Mouse (Mus musculus) limb, embryonic 12.5 days (tissue): ENCODE measurements around the gene Mdh1. TPM values are rescaled to one million over a fixed set of nuclear protein-coding genes. Genes with fewer than 3 reads are reported as not detected.
"Not testable (repeated sequence)": the region's sequence is repeated elsewhere in the genome, so short reads cannot be mapped to it uniquely, and the experiment has no call there.

Experiments used
- ATAC-seq: fragments of 200-750 bp; cut with Nextera tagmentation; 2 replicates; pipeline ENCODE4 v1.8.0; 2017; ENCODE audit warnings: low read depth, moderate TSS enrichment; ENCODE audit not compliant: insufficient number of reproducible peaks, insufficient read depth, low FRiP score, low TSS enrichment
- H3K27ac ChIP-seq: fragments of 300-500 bp; sonication (generic); 2 replicates; pipeline ENCODE4 v1.5.1; 2016; ENCODE audit warnings: mild to moderate bottlenecking, moderate library complexity
- H3K27me3 ChIP-seq: fragments of 300-500 bp; sonication (generic); 2 replicates; pipeline ENCODE4 v1.6.1; 2016; ENCODE audit warnings: mild to moderate bottlenecking, moderate library complexity
- H3K36me3 ChIP-seq: fragments of 300-500 bp; sonication (generic); 2 replicates; pipeline ENCODE4 v1.6.1; 2016; ENCODE audit warnings: mild to moderate bottlenecking, moderate library complexity
- H3K4me1 ChIP-seq: fragments of 300-500 bp; sonication (generic); replicated peaks from 2 replicates; pipeline ENCODE4 v1.6.1; 2016
- H3K4me2 ChIP-seq: fragments of 300-500 bp; sonication (generic); 2 replicates; pipeline ENCODE4 v1.6.1; 2016; ENCODE audit warnings: mild to moderate bottlenecking, moderate library complexity
- H3K4me3 ChIP-seq: fragments of 300-500 bp; sonication (generic); replicated peaks from 2 replicates; pipeline ENCODE4 v1.5.1; 2016; ENCODE audit warnings: mild to moderate bottlenecking
- H3K9ac ChIP-seq: fragments of 300-500 bp; sonication (generic); replicated peaks from 2 replicates; pipeline ENCODE4 v1.6.1; 2016; ENCODE audit warnings: mild to moderate bottlenecking, moderate library complexity
- H3K9me3 ChIP-seq: fragments of 300-500 bp; sonication (generic); 2 replicates; pipeline ENCODE4 v1.6.1; 2016; ENCODE audit warnings: mild to moderate bottlenecking, moderate library complexity
- WGBS: fragments of 180-500 bp; shearing (Covaris S2); methylation state at CpG from one replicate; pipeline ENCODE4 v1.1.7; 2016; 5-methylcytosine and 5-hydroxymethylcytosine counted together
- polyA plus RNA-seq: library from polyadenylated mRNA; unstranded; fragments of >200 nt; fragmentation: Nextera tagmentation; extraction: Ambion mirVana; gene quantifications from 2 replicates; pipeline ENCODE4 v1.2.1, GENCODE M21; 2016

The Mdh1 gene
- polyA plus RNA-seq, 1 experiment from 2014 or later = 370 TPM

DNA sequence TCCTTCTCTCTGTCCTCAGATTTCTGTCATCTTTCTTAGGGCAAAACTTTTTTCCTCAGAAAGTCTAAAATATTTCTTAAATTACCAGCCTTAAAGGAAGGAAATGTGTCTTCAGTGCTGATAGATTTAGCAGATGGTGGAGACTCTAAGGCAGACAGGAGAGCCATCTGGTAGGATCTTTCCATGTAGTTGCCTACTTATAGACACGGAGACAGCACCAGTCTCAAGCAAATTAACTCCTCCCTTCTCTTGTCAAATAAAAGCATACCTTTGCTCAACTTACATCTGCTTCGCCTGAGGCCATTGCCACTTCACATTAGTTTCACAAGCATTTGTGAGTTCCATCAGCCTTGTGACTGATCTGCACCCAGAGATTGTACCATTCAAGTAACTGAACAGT lies 27.1 kb downstream of the Mdh1 start:
- ATAC-seq = no peak
- no peaks in the 10 kb centered on the region for H3K36me3 ChIP-seq
- H3K4me1 ChIP-seq = no peaks in the 10 kb centered on the region
- no peak overlapping the region for H3K27ac ChIP-seq
- no peaks in the 10 kb centered on the region for H3K9me3 ChIP-seq
- 59% methylated on average over 2 of the region's 2 CpGs for WGBS
- H3K4me3 ChIP-seq = no peak overlapping the region
- H3K4me2 ChIP-seq = no peak overlapping the region
- H3K27me3 ChIP-seq = no peaks in the 10 kb centered on the region
- no peak overlapping the region for H3K9ac ChIP-seq

DNA sequence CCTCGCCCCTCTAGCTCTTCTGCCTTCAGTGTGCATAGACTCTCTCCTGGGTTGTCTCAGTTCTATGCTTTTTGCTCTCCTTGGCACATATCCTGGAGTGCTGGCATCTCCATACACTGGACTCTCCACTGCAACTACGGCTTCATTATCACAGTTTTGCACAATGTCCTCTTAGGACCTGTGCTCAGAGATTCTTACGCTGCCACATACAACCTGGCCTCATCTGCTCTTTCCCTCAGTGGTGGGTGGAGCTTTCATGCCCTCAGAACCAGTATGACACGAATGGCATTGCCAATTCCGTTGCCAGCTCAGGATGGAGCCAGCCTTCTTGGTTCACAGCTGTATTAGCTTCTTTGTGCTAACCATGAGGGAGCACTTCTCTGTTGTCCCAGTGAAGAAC lies 29.4 kb downstream of the Mdh1 start:
- Histone ChIP-seq H3K9ac (no peak overlapping the region), H3K4me2 (no peak overlapping the region), H3K36me3 (no peaks in the 10 kb centered on the region), H3K4me1 (no peaks in the 10 kb centered on the region), H3K9me3 (no peaks in the 10 kb centered on the region), H3K27ac (no peak overlapping the region), H3K4me3 (no peak overlapping the region), H3K27me3 (no peaks in the 10 kb centered on the region)
- 83% methylated on average over 5 of the region's 5 CpGs for WGBS
- ATAC-seq = no peak

DNA sequence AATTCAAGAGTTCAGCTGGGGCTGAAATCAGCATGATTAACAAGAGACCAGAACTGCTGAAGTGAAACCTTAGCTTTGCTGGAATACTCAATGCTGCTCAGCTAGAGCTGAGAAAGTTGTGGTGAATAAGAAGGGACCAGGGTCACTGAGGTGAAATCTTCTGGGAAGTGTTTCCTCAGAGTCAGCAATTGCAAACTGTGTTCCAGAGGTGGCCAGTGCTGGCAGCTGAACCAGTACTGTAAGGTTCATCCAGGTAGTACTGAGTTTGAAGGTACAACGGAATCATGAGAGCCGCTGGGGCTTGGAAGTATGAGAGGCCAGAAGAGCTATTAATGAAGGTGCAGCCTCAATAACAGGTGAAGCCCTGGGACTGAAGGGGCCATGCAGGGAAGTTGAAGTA lies 31.5 kb downstream of the Mdh1 start:
- H3K4me1 ChIP-seq = no peaks in the 10 kb centered on the region
- H3K27ac ChIP-seq = no peak overlapping the region
- no peak overlapping the region for H3K4me3 ChIP-seq
- no peaks in the 10 kb centered on the region for H3K27me3 ChIP-seq
- no peak for ATAC-seq
- H3K36me3 ChIP-seq = no peaks in the 10 kb centered on the region
- no peak overlapping the region for H3K4me2 ChIP-seq
- no peak overlapping the region for H3K9ac ChIP-seq
- H3K9me3 ChIP-seq = no peaks in the 10 kb centered on the region
- 87% methylated on average over 2 of the region's 2 CpGs for WGBS

DNA sequence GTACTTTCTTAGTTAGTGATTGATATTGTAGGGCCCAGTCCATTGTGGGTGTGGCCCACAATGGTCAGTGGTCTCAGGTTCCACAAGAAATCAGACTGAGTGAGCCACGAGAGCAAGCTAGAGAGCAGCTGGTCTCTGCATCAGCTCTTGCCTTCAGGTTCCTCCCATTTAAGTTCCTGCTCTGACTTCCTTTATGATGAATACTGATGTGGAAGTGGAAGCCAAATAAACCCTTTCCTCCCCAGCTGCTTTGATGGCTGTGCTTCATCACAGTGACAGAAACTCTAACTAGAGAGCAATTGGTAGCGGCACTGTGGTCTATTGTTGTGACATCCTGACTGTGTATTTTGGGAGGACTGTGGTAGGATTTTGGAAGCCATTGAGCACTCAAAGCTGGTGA lies 32.1 kb downstream of the Mdh1 start:
- H3K4me3 ChIP-seq = no peak overlapping the region
- H3K27me3 ChIP-seq = no peaks in the 10 kb centered on the region
- no peak overlapping the region for H3K4me2 ChIP-seq
- H3K27ac ChIP-seq = no peak overlapping the region
- ATAC-seq = no peak
- H3K9ac ChIP-seq = no peak overlapping the region
- WGBS = 59% methylated on average over 2 of the region's 2 CpGs
- no peaks in the 10 kb centered on the region for H3K9me3 ChIP-seq
- no peaks in the 10 kb centered on the region for H3K36me3 ChIP-seq
- no peaks in the 10 kb centered on the region for H3K4me1 ChIP-seq

DNA sequence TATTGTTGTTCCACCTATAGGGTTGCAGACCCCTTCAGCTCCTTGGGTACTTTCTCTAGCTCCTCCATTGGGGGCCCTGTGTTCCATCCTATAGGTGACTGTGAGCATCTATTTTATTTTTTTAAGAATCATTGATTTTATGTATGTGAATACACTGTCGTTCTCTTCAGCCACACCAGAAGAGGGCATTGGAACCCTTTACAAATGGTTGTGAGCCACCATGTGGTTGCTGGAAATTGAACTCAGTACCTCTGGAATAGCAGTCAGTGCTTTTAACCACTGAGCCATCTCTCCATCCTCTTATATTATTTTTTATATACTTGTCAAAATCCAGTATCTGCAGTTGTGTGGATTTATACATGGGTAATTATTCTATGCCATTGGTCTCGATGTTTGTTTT lies 41.3 kb downstream of the Mdh1 start:
- not testable (repeated sequence) for H3K27ac ChIP-seq, H3K4me1 ChIP-seq, ATAC-seq, H3K4me3 ChIP-seq, H3K36me3 ChIP-seq, H3K9me3 ChIP-seq, H3K4me2 ChIP-seq, H3K9ac ChIP-seq, H3K27me3 ChIP-seq
- WGBS = 83% methylated on average over 2 of the region's 2 CpGs

DNA sequence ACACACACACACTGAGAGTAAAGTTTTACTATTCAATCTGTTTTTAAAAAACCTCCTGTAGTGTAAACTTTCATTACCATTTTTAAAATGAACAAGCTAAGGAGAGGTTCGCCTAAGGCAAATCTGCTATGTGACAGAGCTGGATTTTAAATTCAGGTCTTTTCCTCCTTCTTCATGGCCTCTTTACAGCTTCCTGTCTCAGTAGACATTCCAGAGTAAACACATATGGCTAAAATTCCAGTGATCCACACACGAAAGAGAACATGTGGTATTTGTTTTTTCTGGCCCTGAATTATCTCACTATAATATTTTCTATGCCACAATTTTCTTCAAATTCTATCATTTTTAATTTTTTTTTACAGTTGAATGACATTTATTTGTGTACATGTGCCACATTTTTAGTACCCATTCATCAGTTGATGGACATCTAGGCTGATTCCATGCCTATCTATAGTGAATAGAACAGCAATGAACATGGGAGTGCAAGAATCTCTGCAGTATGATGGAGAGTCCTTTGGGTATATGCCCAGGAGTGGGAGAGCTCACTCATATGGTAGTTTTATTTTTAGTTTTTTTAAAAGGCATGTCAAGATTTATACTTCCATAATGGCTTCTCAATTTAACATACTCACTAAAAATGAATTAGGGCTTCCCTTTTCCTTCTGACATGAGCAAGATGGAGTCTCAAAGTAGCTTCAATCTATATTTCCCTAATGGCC lies 43.3 kb downstream of the Mdh1 start:
- H3K9me3 ChIP-seq = no peaks in the 10 kb centered on the region
- WGBS = 36% methylated on average over 2 of the region's 2 CpGs
- H3K27ac ChIP-seq = no peak overlapping the region
- no peak overlapping the region for H3K4me2 ChIP-seq
- 0 out of 2 replicates have a peak, but pooled peaks cover 3% of the 10 kb centered on the region for H3K4me1 ChIP-seq
- no peaks in the 10 kb centered on the region for H3K27me3 ChIP-seq
- H3K9ac ChIP-seq = no peak overlapping the region
- ATAC-seq = no peak
- H3K4me3 ChIP-seq = no peak overlapping the region
- H3K36me3 ChIP-seq = no peaks in the 10 kb centered on the region

DNA sequence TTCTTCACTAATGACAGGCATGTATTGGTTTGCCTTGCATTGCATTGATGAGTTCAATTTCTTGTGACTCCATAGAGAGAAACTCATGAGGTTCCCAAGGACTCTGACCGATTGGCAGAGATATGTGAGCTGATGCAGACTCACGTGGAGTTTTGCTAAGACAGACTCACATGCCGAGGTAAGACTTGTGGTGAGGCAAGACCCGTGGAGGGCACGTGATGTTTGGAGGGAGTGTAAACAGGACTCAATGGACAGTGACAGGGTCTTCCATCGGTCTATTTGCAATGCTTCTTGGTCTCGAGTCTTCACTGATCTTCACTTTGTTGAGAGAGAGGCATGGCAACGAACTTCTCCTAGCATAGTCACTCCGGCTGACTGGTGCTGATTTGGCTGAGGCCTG lies 54.4 kb downstream of the Mdh1 start:
- Histone ChIP-seq H3K9ac (no peak overlapping the region), H3K36me3 (no peaks in the 10 kb centered on the region), H3K4me1 (no peaks in the 10 kb centered on the region), H3K9me3 (no peaks in the 10 kb centered on the region), H3K4me3 (no peak overlapping the region), H3K4me2 (no peak overlapping the region), H3K27ac (no peak overlapping the region), H3K27me3 (no peaks in the 10 kb centered on the region)
- 90% methylated on average over 9 of the region's 9 CpGs for WGBS
- ATAC-seq = no peak

DNA sequence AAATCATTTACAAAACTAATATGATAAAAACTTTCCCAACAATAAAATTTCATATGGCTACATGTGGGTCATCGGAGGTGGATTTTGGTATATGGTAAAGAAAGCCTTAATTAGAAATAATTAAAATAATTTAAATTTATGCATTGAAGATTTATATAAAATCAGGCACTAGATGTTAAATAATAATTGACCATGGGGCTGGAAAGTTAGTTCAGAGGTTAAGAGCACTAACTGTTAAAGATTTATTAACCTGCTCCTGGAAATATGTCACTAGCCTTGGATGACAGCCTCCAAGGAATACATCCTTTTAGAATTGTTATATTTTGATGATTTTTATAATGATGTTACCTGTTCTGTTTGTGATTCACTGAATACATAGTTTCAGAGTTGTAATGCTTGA lies 55.8 kb downstream of the Mdh1 start:
- not testable (repeated sequence) for H3K27me3 ChIP-seq, H3K36me3 ChIP-seq, H3K9ac ChIP-seq, H3K9me3 ChIP-seq, H3K4me1 ChIP-seq, ATAC-seq, H3K4me3 ChIP-seq, H3K27ac ChIP-seq, H3K4me2 ChIP-seq
- WGBS = 82% methylated on average over 1 of the region's 1 CpGs

DNA sequence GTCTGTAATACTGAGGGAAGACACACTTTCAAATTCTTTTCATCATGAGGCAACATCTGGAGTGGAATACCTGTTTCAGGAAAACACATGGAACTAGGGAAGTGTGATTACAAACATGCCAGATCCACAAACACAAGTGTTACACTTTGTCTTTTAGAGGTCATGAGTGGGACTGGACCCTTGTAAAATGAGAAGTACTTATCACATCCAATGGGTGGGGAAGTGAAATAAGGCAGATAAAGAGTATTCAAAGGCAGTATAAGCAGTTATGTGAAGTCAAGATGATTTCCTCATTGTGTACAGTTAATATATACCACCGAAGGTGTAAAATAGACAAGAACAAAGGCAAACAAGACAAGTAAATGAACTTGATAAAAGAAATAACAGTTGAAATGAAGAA lies 61.6 kb downstream of the Mdh1 start:
- not testable (repeated sequence) for H3K4me1 ChIP-seq, ATAC-seq, H3K9me3 ChIP-seq, H3K4me2 ChIP-seq, H3K27me3 ChIP-seq, H3K36me3 ChIP-seq, H3K27ac ChIP-seq, H3K4me3 ChIP-seq, H3K9ac ChIP-seq
- 91% methylated on average over 1 of the region's 1 CpGs for WGBS

DNA sequence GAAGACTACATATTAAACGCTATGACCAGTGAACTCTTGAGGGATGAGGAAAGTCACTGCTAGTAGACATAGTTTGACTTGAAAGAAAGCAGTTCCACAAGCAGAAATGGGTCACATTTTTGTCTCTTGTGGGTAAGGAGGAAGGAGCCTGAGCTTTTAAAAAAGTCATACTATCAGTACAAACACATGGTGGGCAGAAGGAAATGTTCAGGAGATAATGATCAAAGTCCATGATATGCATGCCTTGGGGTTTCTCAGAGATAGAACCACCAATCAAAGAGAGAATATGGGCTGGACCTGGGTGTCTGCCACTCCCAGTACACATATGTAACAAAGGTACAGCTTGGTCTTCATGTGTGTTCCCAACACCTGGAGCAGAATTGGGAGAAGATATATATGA lies 63.5 kb downstream of the Mdh1 start:
- 73% methylated on average over 1 of the region's 1 CpGs for WGBS

DNA sequence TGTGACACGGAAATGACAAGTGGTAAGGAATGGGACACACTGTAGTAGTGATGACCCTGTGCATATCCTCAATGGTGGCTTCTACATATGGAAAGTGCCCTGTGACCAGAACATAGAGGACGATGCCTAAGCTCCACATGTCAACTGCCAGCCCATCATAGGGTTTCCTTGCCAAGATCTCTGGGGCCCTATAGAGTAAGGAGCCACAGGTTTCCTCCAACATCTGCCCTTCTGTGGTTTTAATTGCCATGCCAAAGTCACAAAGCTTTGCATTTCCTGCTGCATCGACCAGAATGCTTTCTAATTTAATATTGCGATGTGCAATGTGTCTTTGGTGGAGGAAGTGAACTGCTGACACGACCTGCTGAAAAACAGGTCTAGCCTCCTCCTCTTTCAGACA lies 65.1 kb downstream of the Mdh1 start:
- H3K27ac ChIP-seq, H3K27me3 ChIP-seq, H3K36me3 ChIP-seq, ATAC-seq, H3K9me3 ChIP-seq, H3K4me2 ChIP-seq, H3K4me1 ChIP-seq, H3K4me3 ChIP-seq, H3K9ac ChIP-seq: not testable (repeated sequence)
- WGBS = 85% methylated on average over 5 of the region's 5 CpGs

More for the DNA sequence above, 63.5 kb downstream of the Mdh1 start:
- H3K27ac ChIP-seq, H3K4me1 ChIP-seq, H3K9me3 ChIP-seq, ATAC-seq, H3K27me3 ChIP-seq, H3K36me3 ChIP-seq, H3K9ac ChIP-seq, H3K4me2 ChIP-seq, H3K4me3 ChIP-seq: not testable (repeated sequence)
